Mouse (Mus musculus) midbrain, embryonic 12.5 days (tissue): ENCODE data around the gene Plekha6. TPM values are rescaled to one million over a fixed set of nuclear protein-coding genes. Genes with fewer than 3 reads are reported as not detected.
"Not testable (repeated sequence)": the region's sequence is repeated elsewhere in the genome, so short reads cannot be mapped to it uniquely, and the experiment has no call there.

Experiments
- ATAC-seq: fragments of 200-750 bp; cut with Nextera tagmentation; 2 replicates; pipeline ENCODE4 v1.8.0; 2017; ENCODE audit warnings: low read depth, moderate TSS enrichment, moderate library complexity; ENCODE audit not compliant: low FRiP score
- H3K27ac ChIP-seq: fragments of 300-500 bp; sonication (generic); replicated peaks from 2 replicates; pipeline ENCODE4 v1.5.1; 2016; ENCODE audit warnings: mild to moderate bottlenecking
- H3K27me3 ChIP-seq: fragments of 300-500 bp; sonication (generic); 2 replicates; pipeline ENCODE4 v1.6.1; 2016; ENCODE audit warnings: mild to moderate bottlenecking
- H3K36me3 ChIP-seq: fragments of 300-500 bp; sonication (generic); 2 replicates; pipeline ENCODE4 v1.6.1; 2016
- H3K4me1 ChIP-seq: fragments of 300-500 bp; sonication (generic); 2 replicates; pipeline ENCODE4 v1.6.1; 2016
- H3K4me2 ChIP-seq: fragments of 300-500 bp; sonication (generic); replicated peaks from 2 replicates; pipeline ENCODE4 v1.6.1; 2016; ENCODE audit warnings: mild to moderate bottlenecking, moderate library complexity
- H3K4me3 ChIP-seq: fragments of 300-500 bp; sonication (generic); 2 replicates; pipeline ENCODE4 v1.5.1; 2016; ENCODE audit warnings: mild to moderate bottlenecking
- H3K9ac ChIP-seq: fragments of 300-500 bp; sonication (generic); replicated peaks from 2 replicates; pipeline ENCODE4 v1.6.1; 2016; ENCODE audit warnings: mild to moderate bottlenecking, moderate library complexity
- H3K9me3 ChIP-seq: fragments of 300-500 bp; sonication (generic); 2 replicates; pipeline ENCODE4 v1.6.1; 2016; ENCODE audit warnings: mild to moderate bottlenecking
- WGBS: fragments of 180-500 bp; shearing (Covaris S2); methylation state at CpG from one replicate; pipeline ENCODE4 v1.1.7; 2016; 5-methylcytosine and 5-hydroxymethylcytosine counted together
- polyA plus RNA-seq: library from polyadenylated mRNA; unstranded; fragments of >200 nt; fragmentation: Nextera tagmentation; extraction: Ambion mirVana; gene quantifications from 2 replicates; pipeline ENCODE4 v1.2.1, GENCODE M21; 2016

Plekha6 gene
- polyA plus RNA-seq, 1 experiment from 2014 or later, result 27.7 TPM

GRCm38 (mm10) chr1:133323333-133323732 lies 159.3 kb downstream of the Plekha6 start:
- ATAC-seq, result no peak

DNA sequence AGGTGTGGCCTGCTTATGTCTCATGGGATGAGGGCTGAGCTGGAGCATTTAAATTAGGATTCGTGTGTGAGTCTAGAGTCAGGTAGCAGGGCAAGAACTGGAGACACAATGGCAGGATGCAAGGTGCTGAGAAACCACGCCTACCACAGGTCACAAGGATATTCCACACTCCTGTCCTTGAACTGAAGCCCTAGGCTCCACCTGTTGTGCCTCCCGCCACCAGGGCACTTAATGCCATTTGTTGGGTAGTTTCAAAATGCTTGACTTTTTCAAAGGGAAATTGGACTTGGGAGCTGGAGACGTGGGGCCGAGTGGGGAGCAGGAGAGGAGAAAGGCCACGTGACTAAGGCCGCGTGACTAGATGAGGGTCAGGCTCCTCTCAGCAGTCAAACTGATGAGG lies 161.9 kb downstream of the Plekha6 start:
- ATAC-seq, result no peak
- Histone ChIP-seq H3K9ac (no peak overlapping the region), H3K9me3 (no peaks in the 10 kb centered on the region), H3K4me3 (no peak overlapping the region), H3K27ac (no peak overlapping the region), H3K4me1 (peaks cover 36% of the 10 kb centered on the region), H3K4me2 (no peak overlapping the region), H3K36me3 (no peaks in the 10 kb centered on the region), H3K27me3 (peaks cover 46% of the 10 kb centered on the region)
- 82% methylated on average over 8 of the region's 8 CpGs for WGBS

More at GRCm38 (mm10) chr1:133323333-133323732, 159.3 kb downstream of the Plekha6 start:
- H3K4me2 ChIP-seq, result no peak overlapping the region
- no peak overlapping the region for H3K4me3 ChIP-seq
- peaks cover 18% of the 10 kb centered on the region; the same call in 1 of the 2 replicates for H3K4me1 ChIP-seq
- H3K36me3 ChIP-seq, result no peaks in the 10 kb centered on the region
- no peak overlapping the region for H3K27ac ChIP-seq
- peaks cover 29% of the 10 kb centered on the region for H3K27me3 ChIP-seq
- no peak overlapping the region for H3K9ac ChIP-seq
- WGBS, result 52% methylated on average over 5 of the region's 5 CpGs
- 0 out of 2 replicates have a peak, but pooled peaks cover 1% of the 10 kb centered on the region for H3K9me3 ChIP-seq

DNA sequence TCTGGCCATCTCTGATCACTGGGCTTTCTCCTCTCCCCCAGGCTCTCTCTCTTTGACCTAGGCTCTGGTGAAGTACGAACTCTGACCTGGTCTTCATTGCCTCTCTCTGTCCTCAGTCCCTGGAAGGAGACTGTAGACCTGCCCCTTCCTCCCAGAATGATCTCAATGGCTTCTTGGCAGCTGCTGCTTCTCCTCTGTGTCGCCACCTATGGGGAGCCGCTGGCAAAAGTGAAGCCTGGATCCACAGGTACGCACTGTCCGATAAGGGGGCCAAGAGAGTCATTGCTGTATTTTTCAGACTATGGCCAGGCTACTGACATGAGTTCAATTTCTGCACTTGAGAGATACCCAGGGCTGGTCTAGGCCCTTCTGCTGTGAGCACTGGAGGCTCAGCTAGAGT lies 163.1 kb downstream of the Plekha6 start:
- ATAC-seq, result no peak
- Histone ChIP-seq H3K4me1 (peaks cover 39% of the 10 kb centered on the region), H3K9me3 (no peaks in the 10 kb centered on the region), H3K9ac (no peak overlapping the region), H3K4me3 (no peak overlapping the region), H3K27me3 (peaks cover 46% of the 10 kb centered on the region), H3K27ac (no peak overlapping the region), H3K4me2 (no peak overlapping the region), H3K36me3 (no peaks in the 10 kb centered on the region)
- 53% methylated on average over 5 of the region's 5 CpGs for WGBS

DNA sequence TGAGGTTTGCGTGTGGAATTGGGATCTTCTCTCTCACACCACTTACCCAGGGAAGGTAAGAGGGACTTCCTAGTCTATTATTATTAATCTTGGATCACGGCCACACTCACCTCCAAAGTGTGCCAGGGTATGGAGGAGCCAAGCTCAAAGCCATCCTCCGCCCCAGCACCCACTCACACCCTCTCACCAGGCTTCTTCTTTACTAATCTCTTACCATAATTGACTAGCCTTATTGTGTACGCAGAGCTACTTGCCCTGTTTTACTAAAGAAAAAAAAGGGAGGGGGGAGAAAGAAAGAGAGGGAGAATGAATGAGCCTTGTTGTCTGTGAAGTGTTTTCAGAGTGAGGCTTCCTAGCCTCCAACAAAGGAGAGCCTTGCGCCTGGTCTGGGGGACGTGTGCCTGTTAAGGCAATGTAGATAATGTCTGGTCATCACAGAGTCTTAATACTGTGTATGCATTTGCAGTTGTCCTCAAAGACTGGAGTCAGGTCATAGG lies 164.3 kb downstream of the Plekha6 start:
- Histone ChIP-seq H3K4me3 (no peak overlapping the region), H3K4me2 (no peak overlapping the region), H3K36me3 (no peaks in the 10 kb centered on the region), H3K9me3 (peaks cover 2% of the 10 kb centered on the region; the same call in 1 of the 2 replicates), H3K9ac (no peak overlapping the region), H3K27me3 (peaks cover 49% of the 10 kb centered on the region), H3K27ac (no peak overlapping the region), H3K4me1 (peaks cover 35% of the 10 kb centered on the region)
- WGBS, result 56% methylated on average over 6 of the region's 6 CpGs
- 0 out of 2 replicates have a peak, but pooled peaks have one; percentile 48 for ATAC-seq

GRCm38 (mm10) chr1:133328896-133329637 lies 165.1 kb downstream of the Plekha6 start:
- peak overlapping the region; percentile 59 for H3K9ac ChIP-seq
- peak overlapping the region; percentile 34 for H3K4me3 ChIP-seq
- peak overlapping the region; percentile 68 for H3K4me2 ChIP-seq
- peaks cover 4% of the 10 kb centered on the region; the same call in 1 of the 2 replicates for H3K9me3 ChIP-seq
- WGBS, result 6% methylated on average over 34 of the region's 34 CpGs
- no peaks in the 10 kb centered on the region for H3K36me3 ChIP-seq
- ATAC-seq, result peak; percentile 44; the same call in 1 of the 2 replicates
- H3K27me3 ChIP-seq, result peaks cover 49% of the 10 kb centered on the region
- H3K27ac ChIP-seq, result no peak overlapping the region
- peaks cover 31% of the 10 kb centered on the region for H3K4me1 ChIP-seq

DNA sequence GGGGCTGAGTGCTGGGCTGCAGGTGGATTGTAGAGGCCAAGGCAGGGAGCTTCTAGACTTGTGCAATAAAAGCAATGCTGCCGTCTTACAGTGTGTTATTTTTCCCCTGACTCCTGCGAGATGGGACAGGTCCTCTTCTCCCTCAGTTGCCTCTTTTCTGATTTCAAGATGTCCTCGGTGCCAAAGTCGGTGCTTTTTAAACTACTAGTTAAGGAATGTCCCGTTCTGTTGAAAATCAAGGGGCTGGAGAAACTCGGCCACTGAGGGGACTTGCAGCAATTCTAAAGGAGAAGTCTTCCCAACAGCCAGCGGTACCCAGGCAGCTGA lies 165.6 kb downstream of the Plekha6 start:
- H3K27me3 ChIP-seq, result peaks cover 49% of the 10 kb centered on the region
- ATAC-seq, result no peak
- 24% methylated on average over 7 of the region's 7 CpGs for WGBS

GRCm38 (mm10) chr1:133331142-133331541 lies 167.1 kb downstream of the Plekha6 start:
- Histone ChIP-seq H3K4me3 (no peak overlapping the region), H3K4me2 (0 out of 2 replicates have a peak overlapping the region, but pooled peaks have one; percentile 2), H3K9me3 (peaks cover 4% of the 10 kb centered on the region; the same call in 1 of the 2 replicates), H3K27me3 (peaks cover 43% of the 10 kb centered on the region), H3K27ac (peak overlapping the region; percentile 8), H3K4me1 (peaks cover 29% of the 10 kb centered on the region), H3K36me3 (no peaks in the 10 kb centered on the region), H3K9ac (no peak overlapping the region)
- 35% methylated on average over 3 of the region's 3 CpGs for WGBS
- peak; percentile 61 for ATAC-seq

More for the DNA sequence above, 165.6 kb downstream of the Plekha6 start:
- Histone ChIP-seq H3K4me3 (peak overlapping the region; percentile 34), H3K9me3 (peaks cover 4% of the 10 kb centered on the region; the same call in 1 of the 2 replicates), H3K4me1 (peaks cover 31% of the 10 kb centered on the region), H3K27ac (no peak overlapping the region), H3K36me3 (no peaks in the 10 kb centered on the region), H3K9ac (peak overlapping the region; percentile 59), H3K4me2 (peak overlapping the region; percentile 68)

DNA sequence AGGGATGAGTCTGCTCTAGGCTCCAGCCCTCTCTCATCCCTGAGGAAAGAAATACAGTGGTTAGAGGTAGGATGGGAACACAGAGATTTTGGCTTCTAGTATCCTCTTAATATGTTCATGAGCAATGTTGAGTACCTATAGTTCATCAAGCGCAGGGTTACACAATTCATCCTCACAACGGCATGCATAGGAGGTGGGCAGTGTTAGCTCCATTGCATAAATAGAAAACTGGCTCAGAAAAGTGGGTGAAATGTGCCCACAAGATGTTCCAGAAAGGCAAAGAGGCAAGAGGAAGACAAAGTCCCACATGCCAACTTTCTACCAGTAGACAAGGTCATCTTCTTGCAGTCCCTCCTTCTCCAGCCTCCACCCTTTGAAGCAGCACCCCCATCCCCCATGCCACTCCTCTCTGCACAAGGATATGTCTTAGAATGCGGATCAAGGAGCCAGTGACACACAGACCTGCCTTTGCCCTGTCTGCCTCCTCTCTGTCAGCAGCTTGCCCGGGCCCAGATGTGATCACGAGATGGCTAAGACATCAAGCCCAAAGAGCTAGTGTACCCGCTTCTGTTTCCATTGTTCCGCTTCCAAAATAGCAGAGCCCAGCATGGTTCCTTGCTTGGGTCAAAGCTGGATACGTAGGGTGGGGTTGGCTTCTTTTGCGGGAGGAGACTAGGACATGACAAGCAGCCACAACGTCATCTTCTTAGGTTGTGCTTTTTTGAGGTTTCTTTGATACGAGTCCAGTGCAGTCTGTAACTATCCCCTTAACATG lies 168.8 kb downstream of the Plekha6 start:
- Histone ChIP-seq H3K9me3 (peaks cover 4% of the 10 kb centered on the region; the same call in 1 of the 2 replicates), H3K4me1 (peaks cover 29% of the 10 kb centered on the region), H3K27me3 (peaks cover 34% of the 10 kb centered on the region), H3K27ac (no peak overlapping the region), H3K36me3 (no peaks in the 10 kb centered on the region), H3K4me2 (no peak overlapping the region), H3K4me3 (no peak overlapping the region), H3K9ac (no peak overlapping the region)
- no peak for ATAC-seq
- WGBS, result 92% methylated on average over 11 of the region's 11 CpGs

GRCm38 (mm10) chr1:133333937-133334336 lies 169.9 kb downstream of the Plekha6 start:
- no peaks in the 10 kb centered on the region for H3K36me3 ChIP-seq
- H3K4me3 ChIP-seq, result no peak overlapping the region
- peaks cover 23% of the 10 kb centered on the region for H3K27me3 ChIP-seq
- peaks cover 4% of the 10 kb centered on the region; the same call in 1 of the 2 replicates for H3K9me3 ChIP-seq
- peaks cover 19% of the 10 kb centered on the region for H3K4me1 ChIP-seq
- no peak overlapping the region for H3K9ac ChIP-seq
- no peak for ATAC-seq
- H3K27ac ChIP-seq, result no peak overlapping the region
- 35% methylated on average over 6 of the region's 6 CpGs for WGBS
- H3K4me2 ChIP-seq, result no peak overlapping the region

DNA sequence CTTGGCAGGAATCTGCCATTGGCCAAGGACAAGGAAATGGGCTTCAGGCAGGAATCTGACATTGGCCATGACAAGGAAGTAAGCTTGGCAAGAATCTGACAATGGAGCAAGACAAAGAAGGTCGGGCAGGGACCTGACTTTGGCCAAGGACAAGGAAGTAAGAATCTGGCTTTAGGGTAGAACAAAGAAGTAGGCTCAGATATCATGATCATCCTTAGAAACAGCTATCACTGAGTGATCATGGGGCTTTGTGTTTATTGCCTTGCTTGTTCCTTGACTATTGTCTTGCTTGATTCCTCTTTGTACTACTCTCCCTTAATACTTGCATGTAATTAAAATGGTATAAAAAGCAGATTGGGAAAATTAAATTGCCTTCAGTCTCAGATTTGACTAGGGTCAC lies 176.4 kb downstream of the Plekha6 start:
- H3K9ac ChIP-seq, H3K4me2 ChIP-seq, H3K27me3 ChIP-seq, H3K4me1 ChIP-seq, ATAC-seq, H3K36me3 ChIP-seq, H3K9me3 ChIP-seq, H3K27ac ChIP-seq, H3K4me3 ChIP-seq: not testable (repeated sequence)
- WGBS, result 57% methylated on average over 1 of the region's 1 CpGs

DNA sequence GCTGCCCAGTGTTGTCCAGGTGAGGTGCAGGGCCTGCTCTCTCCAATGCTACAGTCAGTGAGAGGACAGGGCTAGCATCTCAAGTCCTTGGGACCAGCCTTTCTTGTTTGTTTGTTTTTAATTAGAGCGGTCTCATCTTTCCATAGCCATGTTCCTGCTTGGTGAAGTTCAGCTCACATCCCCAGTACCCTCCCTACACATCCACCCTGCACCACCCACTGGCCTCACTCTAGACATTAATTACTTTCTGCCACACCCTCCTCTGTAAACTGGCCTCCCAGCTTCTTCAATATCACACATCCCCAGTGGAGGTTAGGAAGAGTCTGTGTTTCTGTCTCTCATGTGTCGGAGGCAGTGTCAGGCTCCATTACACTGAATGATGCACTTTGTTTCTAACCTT lies 180.3 kb downstream of the Plekha6 start:
- WGBS, result 91% methylated on average over 2 of the region's 2 CpGs
- ATAC-seq, result no peak
- no peaks in the 10 kb centered on the region for H3K4me1 ChIP-seq

GRCm38 (mm10) chr1:133346531-133346930 lies 182.5 kb downstream of the Plekha6 start:
- no peaks in the 10 kb centered on the region for H3K9me3 ChIP-seq
- no peak for ATAC-seq
- H3K4me1 ChIP-seq, result no peaks in the 10 kb centered on the region
- H3K4me3 ChIP-seq, result no peak overlapping the region
- no peak overlapping the region for H3K4me2 ChIP-seq
- 81% methylated on average over 9 of the region's 9 CpGs for WGBS
- H3K36me3 ChIP-seq, result no peaks in the 10 kb centered on the region
- H3K27me3 ChIP-seq, result peaks cover 3% of the 10 kb centered on the region; the same call in 1 of the 2 replicates
- H3K9ac ChIP-seq, result no peak overlapping the region
- H3K27ac ChIP-seq, result no peak overlapping the region

More for the DNA sequence above, 180.3 kb downstream of the Plekha6 start:
- Histone ChIP-seq H3K27ac (no peak overlapping the region), H3K9me3 (no peaks in the 10 kb centered on the region), H3K4me3 (no peak overlapping the region), H3K36me3 (no peaks in the 10 kb centered on the region), H3K9ac (no peak overlapping the region), H3K27me3 (peaks cover 3% of the 10 kb centered on the region; the same call in 1 of the 2 replicates), H3K4me2 (no peak overlapping the region)
